Comparison of ENCODE assay signal across 20 mouse cellular contexts in the genomic region with DNA sequence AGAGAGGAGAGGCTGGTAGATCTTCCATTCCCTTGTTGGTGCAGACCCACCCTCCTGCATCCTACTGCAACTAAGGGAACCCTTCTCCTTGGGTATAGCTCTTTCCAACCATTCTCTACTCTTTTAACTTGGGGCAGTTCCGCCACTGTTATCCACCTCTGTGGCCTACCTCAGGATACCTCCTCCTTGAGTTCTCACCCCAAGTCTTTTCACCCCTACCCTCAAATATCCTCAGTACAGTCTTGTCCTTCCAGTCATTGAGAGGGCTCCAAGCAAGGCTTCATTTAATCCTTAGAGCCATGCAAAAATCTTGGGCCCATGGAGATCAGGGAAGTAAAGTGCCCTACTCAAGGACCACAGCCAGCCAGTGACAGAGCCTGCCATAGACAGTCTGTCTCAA. TPM values are rescaled to one million over a fixed set of nuclear protein-coding genes. Genes with fewer than 3 reads are reported as not detected.
"Had no signal": no experiment of that assay in that cellular context is flagged by ENCODE, and none has a peak within 500 bp of the region (broad histone marks: within the 10 kb centered on the region; RNA-seq: fewer than 3 reads in every experiment).

Gene Serpina16 (minus strand): TSS at position 101 of the 400 bp plus-strand sequence.

- DNase-seq: retina, postnatal 1 day; right cerebral cortex, adult 18-20 months; right cerebral cortex, postnatal 14 days; right cerebral cortex, postnatal 25 days; right cerebral cortex, postnatal 4 days; spleen, adult 18-20 months; thymus, adult 18-20 months; thymus, adult 2 months; thymus, postnatal 14 days; thymus, postnatal 25 days; thymus, postnatal 36 days; thymus, postnatal 4 days had no signal

RNA-seq across cellular contexts. Expression of gene Serpina16, which starts in this region (rescaled TPM):
- polyA plus RNA-seq: neural tube, embryonic 13.5 days; neural tube, embryonic 14.5 days; small intestine, adult 2 months; spleen, adult 2 months; stomach, embryonic 14.5 days; stomach, postnatal 0 days; thymus, adult 2 months; thymus, postnatal 0 days; urinary bladder, adult 2 months had no signal
